ENCODE assay signal across 11 mouse cellular contexts in the genomic region with DNA sequence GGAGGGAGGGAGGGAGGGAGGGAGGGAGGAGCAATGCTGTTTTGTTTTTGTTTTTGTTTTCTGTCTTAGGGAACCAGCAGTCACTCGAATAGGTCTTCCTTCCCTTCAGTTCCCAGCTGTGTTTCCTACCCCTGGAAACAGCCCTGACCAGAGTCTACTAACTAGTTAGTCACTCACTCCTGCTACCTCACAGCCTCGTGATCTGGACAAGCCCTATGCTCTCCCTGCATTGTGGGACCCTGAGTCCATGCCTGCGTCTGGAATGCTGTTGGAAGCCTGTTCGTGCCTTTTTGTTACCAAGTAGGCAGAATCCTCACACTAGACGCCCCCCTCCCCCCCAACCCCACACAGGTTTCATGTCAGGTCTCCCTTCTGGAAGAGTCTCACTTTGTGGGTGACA. TPM values are rescaled to one million over a fixed set of nuclear protein-coding genes. Genes with fewer than 3 reads are reported as not detected.
DNase-seq lines count a peak whose midpoint lies in the region; ATAC-seq and TF ChIP-seq lines count a peak whose summit lies in the region.
"Had no signal": no experiment of that assay in that cellular context is flagged by ENCODE, and none has a peak within 500 bp of the region (broad histone marks: within the 10 kb centered on the region; RNA-seq: fewer than 3 reads in every experiment).

No protein-coding gene starts in this region.

- H3K9ac ChIP-seq in kidney, embryonic 14.5 days (ENCODE audit: low read depth, low read length): no peak overlapping the region
- H3K9ac ChIP-seq in CH12.LX (ENCODE audit: insufficient read depth, low read depth): peak overlapping the region; percentile 12; the same call in 1 of the 2 replicates
- no peak overlapping the region for H3K9ac ChIP-seq in kidney, postnatal 0 days (ENCODE audit: low read depth, low read length)
- H3K9ac ChIP-seq: embryonic facial prominence, embryonic 13.5 days had no signal

- no peaks in the 10 kb centered on the region for H3K9me3 ChIP-seq in kidney, embryonic 14.5 days (ENCODE audit: control insufficient read depth, low read length)
- no peaks in the 10 kb centered on the region for H3K9me3 ChIP-seq in CH12.LX (replicated peaks; ENCODE audit: low read length)
- H3K9me3 ChIP-seq in kidney, postnatal 0 days (replicated peaks; ENCODE audit: low read length): no peaks in the 10 kb centered on the region
- H3K9me3 ChIP-seq: embryonic facial prominence, embryonic 13.5 days had no signal

- H3K27me3 ChIP-seq in kidney, embryonic 14.5 days (ENCODE audit: control insufficient read depth, insufficient read depth, low read length): no peaks in the 10 kb centered on the region
- H3K27me3 ChIP-seq in CH12.LX (replicated peaks): no peaks in the 10 kb centered on the region
- H3K27me3 ChIP-seq in kidney, postnatal 0 days (ENCODE audit: insufficient read depth, low read length): no peaks in the 10 kb centered on the region
- H3K27me3 ChIP-seq: embryonic facial prominence, embryonic 13.5 days had no signal

- intact Hi-C loops in gastrocnemius, adult 2 months (cut with DNase I): no loop called here
- intact Hi-C loops in left cerebral cortex, postnatal 4 days (cut with DNase I): no loop called here

- no peak for TF ChIP-seq CTCF in gastrocnemius, adult 2 months (IDR thresholded peaks at IDR 0.05)
- no peak for TF ChIP-seq CTCF in CH12.LX (conservative IDR thresholded peaks at IDR 0.05 in 1 of 2, IDR thresholded peaks at IDR 0.05 in 1 of 2; ENCODE audit: low read depth in 2 of 2, low read length in 2 of 2)
- no peak for TF ChIP-seq CTCF in kidney, postnatal 0 days (IDR thresholded peaks at IDR 0.05; ENCODE audit: low read depth)

- in situ Hi-C loops in CH12.LX (cut with MboI; ENCODE audit: low pct_ligation_motif_present, low pct_unique_long_range_greater_than_20kb, low sequenced_read_pairs): loop anchor here (10.0 to 25.0 kb wide), 2 partner anchors 359 to 987 kb away; partner anchors contain the start of genes Polr3a and Rps24

- H3K4me2 ChIP-seq in kidney, embryonic 14.5 days (replicated peaks; ENCODE audit: low read depth, low read length): no peak overlapping the region
- peak overlapping the region; percentile 54; the same call in 1 of the 2 replicates for H3K4me2 ChIP-seq in CH12.LX (ENCODE audit: insufficient read depth, low read depth, poor library complexity, severe bottlenecking)
- H3K4me2 ChIP-seq in kidney, postnatal 0 days (ENCODE audit: low read length): no peak overlapping the region
- H3K4me2 ChIP-seq: embryonic facial prominence, embryonic 13.5 days had no signal

- H3K36me3 ChIP-seq in kidney, embryonic 14.5 days (ENCODE audit: control insufficient read depth, insufficient read depth, low read length): peaks cover 3% of the 10 kb centered on the region; the same call in 1 of the 2 replicates
- peaks cover 0 to 17% of the 10 kb centered on the region in 2 experiments for H3K36me3 ChIP-seq in CH12.LX (replicated peaks in 1 of 2; ENCODE audit: control insufficient read depth in 1 of 2, insufficient read depth in 1 of 2, low read length in 1 of 2)
- no peaks in the 10 kb centered on the region for H3K36me3 ChIP-seq in kidney, postnatal 0 days (ENCODE audit: insufficient read depth, low read length)

- peak overlapping the region; percentile 92 for H3K27ac ChIP-seq in gastrocnemius, adult 2 months
- peak overlapping the region; percentile 70; the same call in 1 of the 2 replicates for H3K27ac ChIP-seq in kidney, embryonic 14.5 days (ENCODE audit: low read depth, low read length)
- peak overlapping the region; percentile 92 for H3K27ac ChIP-seq in CH12.LX (ENCODE audit: insufficient read depth, low read depth)
- H3K27ac ChIP-seq in kidney, postnatal 0 days: peak overlapping the region; percentile 86

- WGBS in kidney, embryonic 14.5 days: 43% methylated on average over 5 of the region's 5 CpGs
- 34% methylated on average over 5 of the region's 5 CpGs for WGBS in kidney, postnatal 0 days

- peaks cover 86% of the 10 kb centered on the region for H3K4me1 ChIP-seq in kidney, embryonic 14.5 days (ENCODE audit: control insufficient read depth, insufficient read depth, low read length)
- H3K4me1 ChIP-seq in CH12.LX (ENCODE audit: control insufficient read depth in 1 of 2, insufficient read depth in 2 of 2): peaks cover 75 to 99% of the 10 kb centered on the region in 2 experiments
- peaks cover 90% of the 10 kb centered on the region for H3K4me1 ChIP-seq in kidney, postnatal 0 days (replicated peaks; ENCODE audit: insufficient read depth, low read length)

- dilution Hi-C loops in CH12.LX (cut with MboI; ENCODE audit: extremely low pct_ligation_motif_present, extremely low pct_unique_long_range_greater_than_20kb, low sequenced_read_pairs): no loop called here

- TF ChIP-seq RAD21 in CH12.LX (IDR thresholded peaks at IDR 0.05; ENCODE audit: low read depth, low read length): no peak

- H3K4me3 ChIP-seq in gastrocnemius, adult 2 months: no peak overlapping the region
- H3K4me3 ChIP-seq in kidney, embryonic 14.5 days (ENCODE audit: low read length): no peak overlapping the region
- H3K4me3 ChIP-seq in CH12.LX (replicated peaks in 1 of 3; ENCODE audit: low read depth in 2 of 3, low read length in 2 of 3, poor library complexity in 1 of 3): no peak overlapping the region
- H3K4me3 ChIP-seq in kidney, postnatal 0 days (replicated peaks; ENCODE audit: low read depth, low read length): no peak overlapping the region
- H3K4me3 ChIP-seq: embryonic facial prominence, embryonic 13.5 days had no signal

- ATAC-seq in kidney, embryonic 14.5 days (ENCODE audit: low FRiP score, low TSS enrichment): no peak
- no peak; the same call in 1 of the 2 replicates for ATAC-seq in kidney, postnatal 0 days (replicated peaks; ENCODE audit: low FRiP score, low read depth)

- no peak for TF ChIP-seq EP300 in CH12.LX (IDR thresholded peaks at IDR 0.05; ENCODE audit: low read length)

- H3K79me2 ChIP-seq in CH12.LX (replicated peaks; ENCODE audit: control insufficient read depth, extremely low read depth, insufficient read depth, poor library complexity, severe bottlenecking): peaks cover 62% of the 10 kb centered on the region

- no peak for TF ChIP-seq POLR2A in CH12.LX (IDR thresholded peaks at IDR 0.05; ENCODE audit: low read depth, low read length)

- no peak for DNase-seq in gastrocnemius, adult 2 months
- DNase-seq in gastrocnemius, adult 18-20 months (ENCODE audit: low spot score): no peak
- no peak for DNase-seq in kidney, adult 8-10 months
- no peak for DNase-seq in CH12.LX (ENCODE audit: extremely low read depth)
- DNase-seq in kidney, postnatal 0 days (ENCODE audit: low spot score): no peak
- no peak for DNase-seq in left cerebral cortex, postnatal 4 days
- no peak for DNase-seq in cerebellum, adult 18-20 months
- DNase-seq: gastrocnemius, postnatal 36 days; lung, adult 18-20 months had no signal

TF ChIP-seq in CH12.LX, 34 proteins besides CTCF, POLR2A, EP300 and RAD21:
- TF ChIP-seq MAZ (IDR thresholded peaks at IDR 0.05; ENCODE audit: low read depth, low read length): no peak
- no peak for TF ChIP-seq IRF4 (IDR thresholded peaks at IDR 0.05; ENCODE audit: low read depth, low read length)
- TF ChIP-seq GABPA (IDR thresholded peaks at IDR 0.05; ENCODE audit: insufficient replicate concordance, low read depth, low read length): no peak
- TF ChIP-seq JUN (IDR thresholded peaks at IDR 0.05; ENCODE audit: insufficient read depth, low read depth, low read length): no peak
- no peak for TF ChIP-seq UBTF (IDR thresholded peaks at IDR 0.05; ENCODE audit: low read depth, low read length)
- TF ChIP-seq SIN3A (IDR thresholded peaks at IDR 0.05; ENCODE audit: low read length): no peak

RNA-seq across cellular contexts. Expression of gene Zmiz1, which starts 15.0 kb away (rescaled TPM):
- 10 to 100 TPM; 27.4 to 34.5 TPM for total RNA-seq in gastrocnemius, adult 2 months (2021)
- 10 to 100 TPM; 26.6 to 28.6 TPM for total RNA-seq in gastrocnemius, adult 18-20 months (2021)
- 43.3 and 57.3 TPM in 2 replicates for polyA plus RNA-seq in kidney, embryonic 14.5 days (2014; fragmentation: Nextera tagmentation; extraction: Ambion mirVana)
- total RNA-seq in CH12.LX (2012; rRNA removed) (9.6 and 11.1 TPM in 2 replicates), CH12.LX (2014; rRNA removed) (2.0 and 3.7 TPM in 2 replicates)
- polyA plus RNA-seq in CH12.LX (2012; ENCODE audit: insufficient read length, low read depth): 31.9 and 45.8 TPM in 2 replicates
- 25.0 and 26.6 TPM in 2 replicates for polyA plus RNA-seq in kidney, postnatal 0 days (2015; fragmentation: Nextera tagmentation; extraction: Ambion mirVana)
- 100 to 1,000 TPM; 149 to 152 TPM for total RNA-seq in left cerebral cortex, postnatal 4 days (2021)

Comparison
In these comparisons a context has a peak if more than half of its experiments do, and no peak if none do; other contexts are left out.
1. RNA of gene Zmiz1, which starts 15.0 kb away (total RNA-seq): 149 to 152 TPM in left cerebral cortex, postnatal 4 days; 27.4 to 34.5 TPM in gastrocnemius, adult 2 months, 26.6 to 28.6 TPM in gastrocnemius, adult 18-20 months and 2.0 to 11.1 TPM in CH12.LX; every median in the first group is over 4 times any median in the second.
2. Peak in every context shown above with its lines, with median percentiles within 50 percentile points of each other: H3K27ac ChIP-seq.